In genomic region chr10:18175087-18175486, GRCm38 (mm10) we compare ENCODE assay signal across 25 mouse cellular contexts. TPM values are rescaled to one million over a fixed set of nuclear protein-coding genes. Genes with fewer than 3 reads are reported as not detected.
A peak's percentile ranks its signal among the peaks of the same experiment; 100 is the strongest.
DNase-seq lines count a peak whose midpoint lies in the region; ATAC-seq and TF ChIP-seq lines count a peak whose summit lies in the region.
"Had no signal": no experiment of that assay in that cellular context is flagged by ENCODE, and none has a peak within 500 bp of the region (broad histone marks: within the 10 kb centered on the region; RNA-seq: fewer than 3 reads in every experiment).

No protein-coding gene starts in this region.

- WGBS in kidney, postnatal 0 days = 39% methylated on average over 6 of the region's 6 CpGs
- 33% methylated on average over 6 of the region's 6 CpGs for WGBS in kidney, adult 2 months

- H3K9me3 ChIP-seq in kidney, postnatal 0 days (replicated peaks; ENCODE audit: low read length) = no peaks in the 10 kb centered on the region
- H3K9me3 ChIP-seq: embryonic facial prominence, embryonic 10.5 days; embryonic facial prominence, embryonic 12.5 days; forebrain, embryonic 13.5 days; forebrain, embryonic 15.5 days had no signal

- TF ChIP-seq POLR2A in kidney, adult 2 months (IDR thresholded peaks at IDR 0.05; ENCODE audit: low read depth, low read length) = no peak

- H3K4me3 ChIP-seq in kidney, postnatal 0 days (replicated peaks; ENCODE audit: low read depth, low read length) = no peak overlapping the region
- no peak overlapping the region for H3K4me3 ChIP-seq in kidney, adult 2 months (ENCODE audit: insufficient read depth, low read depth, low read length)
- H3K4me3 ChIP-seq: embryonic facial prominence, embryonic 10.5 days; embryonic facial prominence, embryonic 12.5 days; forebrain, embryonic 13.5 days; forebrain, embryonic 15.5 days had no signal

- peak; percentile 35 for DNase-seq in kidney, postnatal 0 days (ENCODE audit: low spot score)
- DNase-seq in kidney, adult 2 months = no peak
- DNase-seq in 416B (ENCODE audit: low read depth) = peak; percentile 71
- no peak for DNase-seq in thymus, postnatal 14 days
- DNase-seq in lung, postnatal 25 days (ENCODE audit: low spot score) = no peak
- DNase-seq in lung, postnatal 4 days = no peak
- DNase-seq: adrenal gland, adult 8-10 months; adrenal gland, postnatal 14 days; adrenal gland, postnatal 36 days; cerebellum, adult 11-12 months; cerebellum, adult 2 months; cerebellum, adult 9-11 months; cerebellum, postnatal 14 days; cerebellum, postnatal 36 days; forebrain, postnatal 0 days had no signal

- no peaks in the 10 kb centered on the region for H3K27me3 ChIP-seq in kidney, postnatal 0 days (ENCODE audit: insufficient read depth, low read length)
- H3K27me3 ChIP-seq in kidney, adult 2 months (replicated peaks; ENCODE audit: control insufficient read depth, insufficient read depth, low read length) = no peaks in the 10 kb centered on the region
- H3K27me3 ChIP-seq: embryonic facial prominence, embryonic 12.5 days; forebrain, embryonic 13.5 days; forebrain, embryonic 15.5 days had no signal

- no peak overlapping the region for H3K4me2 ChIP-seq in kidney, postnatal 0 days (ENCODE audit: low read length)
- H3K4me2 ChIP-seq: embryonic facial prominence, embryonic 12.5 days; forebrain, embryonic 13.5 days; forebrain, embryonic 15.5 days had no signal

- H3K27ac ChIP-seq in kidney, postnatal 0 days = no peak overlapping the region
- H3K27ac ChIP-seq in kidney, adult 2 months (ENCODE audit: insufficient read depth, low read depth, low read length) = no peak overlapping the region
- H3K27ac ChIP-seq: embryonic facial prominence, embryonic 10.5 days; embryonic facial prominence, embryonic 12.5 days; forebrain, embryonic 13.5 days; forebrain, embryonic 15.5 days had no signal

- no peak overlapping the region for H3K9ac ChIP-seq in kidney, postnatal 0 days (ENCODE audit: low read depth, low read length)
- H3K9ac ChIP-seq: embryonic facial prominence, embryonic 12.5 days; forebrain, embryonic 13.5 days; forebrain, embryonic 15.5 days; forebrain, postnatal 0 days had no signal

- no peak for TF ChIP-seq CTCF in kidney, postnatal 0 days (IDR thresholded peaks at IDR 0.05; ENCODE audit: low read depth)
- TF ChIP-seq CTCF in kidney, adult 2 months (conservative IDR thresholded peaks at IDR 0.05; ENCODE audit: insufficient read depth, insufficient read length, low read depth, low read length) = no peak

- H3K36me3 ChIP-seq in kidney, postnatal 0 days (ENCODE audit: insufficient read depth, low read length) = no peaks in the 10 kb centered on the region
- no peaks in the 10 kb centered on the region for H3K36me3 ChIP-seq in kidney, adult 2 months (ENCODE audit: control insufficient read depth, insufficient read depth, low read length)
- H3K36me3 ChIP-seq: embryonic facial prominence, embryonic 10.5 days; embryonic facial prominence, embryonic 12.5 days; forebrain, embryonic 15.5 days had no signal

- no peak for ATAC-seq in kidney, postnatal 0 days (replicated peaks; ENCODE audit: low FRiP score, low read depth)
- peak; percentile 67 for ATAC-seq in common myeloid progenitor, adult 5-6 weeks (replicated peaks; ENCODE audit: low read depth, poor library complexity, severe bottlenecking)
- peak; percentile 23; the same call in 1 of the 2 replicates for ATAC-seq in megakaryocyte, adult 5-6 weeks (ENCODE audit: poor library complexity, severe bottlenecking)
- ATAC-seq: activated CD4-positive, CD25-positive, alpha-beta regulatory T cell, adult 4 months; forebrain, embryonic 13.5 days; forebrain, embryonic 15.5 days; forebrain, postnatal 0 days had no signal

- H3K4me1 ChIP-seq in kidney, postnatal 0 days (replicated peaks; ENCODE audit: insufficient read depth, low read length) = no peaks in the 10 kb centered on the region
- no peaks in the 10 kb centered on the region for H3K4me1 ChIP-seq in kidney, adult 2 months (ENCODE audit: control insufficient read depth, insufficient read depth, low read length)
- H3K4me1 ChIP-seq: embryonic facial prominence, embryonic 10.5 days; embryonic facial prominence, embryonic 12.5 days; forebrain, embryonic 13.5 days; forebrain, embryonic 15.5 days had no signal

RNA-seq across cellular contexts. Expression of gene Ect2l, which starts 35.6 kb away (rescaled TPM):
- polyA plus RNA-seq in kidney, postnatal 0 days (2015; fragmentation: Nextera tagmentation; extraction: Ambion mirVana) = 0.17 and 0.19 TPM in 2 replicates
- not detected in 2 replicates for polyA plus RNA-seq in kidney, adult 2 months (2012; rRNA removed)
- total RNA-seq in common myeloid progenitor, adult 5-6 weeks (2017) = not detected in 2 replicates
- total RNA-seq in megakaryocyte, adult 5-6 weeks (2015) = not detected in 2 replicates
- not detected in 2 replicates for total RNA-seq in megakaryocyte, adult 5-6 weeks (2017)
- total RNA-seq: adrenal gland, adult 18-20 months; adrenal gland, postnatal 14 days; adrenal gland, postnatal 36 days; ES-E14; forebrain, postnatal 0 days; MEL had no signal

RNA-seq across cellular contexts. Expression of gene Ccdc28a, which starts 59.7 kb away (rescaled TPM):
- 16.5 and 19.3 TPM in 2 replicates for polyA plus RNA-seq in kidney, postnatal 0 days (2015; fragmentation: Nextera tagmentation; extraction: Ambion mirVana)
- 29.5 and 35.0 TPM in 2 replicates for polyA plus RNA-seq in kidney, adult 2 months (2012; rRNA removed)
- 8.5 and 10.2 TPM in 2 replicates for total RNA-seq in common myeloid progenitor, adult 5-6 weeks (2017)
- total RNA-seq in megakaryocyte, adult 5-6 weeks (2015) = 9.7 and 12.4 TPM in 2 replicates
- 5.9 and 6.9 TPM in 2 replicates for total RNA-seq in megakaryocyte, adult 5-6 weeks (2017)

Comparison
In these comparisons a context has a peak if more than half of its experiments do, and no peak if none do; other contexts are left out.
1. DNase-seq: peak in kidney, postnatal 0 days (single experiment) and 416B (single experiment); none in kidney, adult 2 months (single experiment), thymus, postnatal 14 days (single experiment), lung, postnatal 25 days (single experiment) and lung, postnatal 4 days (0 of 2).